Comparison of ENCODE assay signal across 8 mouse cellular contexts in the genomic region with DNA sequence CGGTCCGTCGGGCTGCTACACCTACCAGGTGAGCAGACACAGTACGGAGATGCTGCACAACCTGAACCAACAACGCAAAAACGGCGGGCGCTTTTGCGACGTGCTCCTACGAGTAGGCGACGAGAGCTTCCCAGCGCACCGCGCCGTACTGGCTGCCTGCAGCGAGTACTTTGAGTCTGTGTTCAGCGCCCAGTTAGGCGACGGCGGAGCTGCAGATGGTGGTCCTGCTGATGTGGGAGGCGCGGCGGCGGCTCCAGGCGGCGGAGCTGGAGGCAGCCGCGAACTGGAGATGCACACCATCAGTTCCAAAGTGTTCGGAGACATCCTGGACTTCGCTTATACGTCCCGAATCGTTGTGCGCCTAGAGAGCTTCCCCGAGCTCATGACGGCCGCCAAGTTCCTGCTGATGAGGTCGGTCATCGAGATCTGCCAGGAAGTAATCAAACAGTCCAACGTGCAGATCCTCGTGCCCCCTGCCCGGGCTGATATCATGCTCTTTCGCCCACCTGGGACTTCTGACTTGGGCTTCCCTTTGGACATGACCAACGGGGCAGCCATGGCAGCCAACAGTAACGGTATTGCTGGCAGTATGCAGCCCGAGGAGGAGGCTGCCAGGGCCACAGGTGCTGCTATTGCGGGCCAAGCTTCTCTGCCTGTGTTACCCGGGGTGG. TPM values are rescaled to one million over a fixed set of nuclear protein-coding genes. Genes with fewer than 3 reads are reported as not detected.
DNase-seq lines count a peak whose midpoint lies in the region; ATAC-seq and TF ChIP-seq lines count a peak whose summit lies in the region.

No protein-coding gene starts in this region.

- no peak for DNase-seq in ES-E14 (ENCODE audit: low read depth, low spot score)
- peak; percentile 76 for DNase-seq in brain, embryonic 14.5 days (ENCODE audit: low read depth)
- peak; percentile 39 for DNase-seq in left cerebral cortex, adult 11 months (ENCODE audit: low spot score)
- DNase-seq in lung, postnatal 4 days, result peak; percentile 58 to 66
- peak; percentile 72 for DNase-seq in right cerebral cortex, postnatal 14 days
- DNase-seq in MN1 (ENCODE audit: low spot score), result no peak

- peak overlapping the region; percentile 83 to 96 for H3K4me3 ChIP-seq in ES-E14 (ENCODE audit: insufficient read depth in 1 of 2, low read depth in 1 of 2, low read length in 2 of 2, poor library complexity in 1 of 2, severe bottlenecking in 1 of 2)
- peak overlapping the region; percentile 86 for H3K4me3 ChIP-seq in forebrain, embryonic 13.5 days
- peak overlapping the region; percentile 82 for H3K4me3 ChIP-seq in hindbrain, embryonic 13.5 days

- WGBS in forebrain, embryonic 13.5 days, result 0% methylated on average over 50 of the region's 50 CpGs
- WGBS in hindbrain, embryonic 13.5 days, result under 1% methylated on average over 50 of the region's 50 CpGs

- H3K27me3 ChIP-seq in forebrain, embryonic 13.5 days, result no peaks in the 10 kb centered on the region
- no peaks in the 10 kb centered on the region for H3K27me3 ChIP-seq in hindbrain, embryonic 13.5 days

- no peaks in the 10 kb centered on the region for H3K9me3 ChIP-seq in ES-E14 (ENCODE audit: control insufficient read depth, insufficient read depth, low read depth, low read length)
- no peaks in the 10 kb centered on the region for H3K9me3 ChIP-seq in forebrain, embryonic 13.5 days (replicated peaks)
- H3K9me3 ChIP-seq in hindbrain, embryonic 13.5 days, result no peaks in the 10 kb centered on the region

- in situ Hi-C loops in ES-E14 (cut with MboI; ENCODE audit: low sequenced_read_pairs in 2 of 2, unreplicated experiment in 2 of 2), result no loop called here

- H3K36me3 ChIP-seq in ES-E14 (ENCODE audit: control insufficient read depth, insufficient read depth, low read length, poor library complexity, severe bottlenecking), result peaks cover 32% of the 10 kb centered on the region
- H3K36me3 ChIP-seq in forebrain, embryonic 13.5 days (ENCODE audit: poor library complexity, severe bottlenecking), result peaks cover 29% of the 10 kb centered on the region
- peaks cover 24% of the 10 kb centered on the region for H3K36me3 ChIP-seq in hindbrain, embryonic 13.5 days

- peak overlapping the region; percentile 83 for H3K9ac ChIP-seq in ES-E14 (ENCODE audit: insufficient read depth, low read depth, low read length, poor library complexity, severe bottlenecking)
- peak overlapping the region; percentile 95 for H3K9ac ChIP-seq in forebrain, embryonic 13.5 days
- peak overlapping the region; percentile 96 for H3K9ac ChIP-seq in hindbrain, embryonic 13.5 days

- no peak for ATAC-seq in forebrain, embryonic 13.5 days
- peak; percentile 2; the same call in 1 of the 2 replicates for ATAC-seq in hindbrain, embryonic 13.5 days (ENCODE audit: low FRiP score)

- peaks cover 3 to 5% of the 10 kb centered on the region in 2 experiments for H3K4me1 ChIP-seq in ES-E14 (ENCODE audit: control insufficient read depth in 2 of 2, insufficient read depth in 2 of 2, low read length in 2 of 2, poor library complexity in 1 of 2)
- peaks cover 59% of the 10 kb centered on the region for H3K4me1 ChIP-seq in forebrain, embryonic 13.5 days
- H3K4me1 ChIP-seq in hindbrain, embryonic 13.5 days (replicated peaks), result peaks cover 60% of the 10 kb centered on the region

- H3K4me2 ChIP-seq in forebrain, embryonic 13.5 days, result peak overlapping the region; percentile 100
- peak overlapping the region; percentile 100 for H3K4me2 ChIP-seq in hindbrain, embryonic 13.5 days

- TF ChIP-seq CTCF in brain, embryonic 14.5 days (IDR thresholded peaks at IDR 0.05; ENCODE audit: borderline replicate concordance, extremely low read depth, insufficient read depth, insufficient read length), result no peak

- H3K27ac ChIP-seq in ES-E14 (ENCODE audit: insufficient read depth, low read depth, low read length, poor library complexity, severe bottlenecking), result peak overlapping the region; percentile 89
- H3K27ac ChIP-seq in forebrain, embryonic 13.5 days, result peak overlapping the region; percentile 100
- peak overlapping the region; percentile 100 for H3K27ac ChIP-seq in hindbrain, embryonic 13.5 days

- 0 out of 2 replicates have a peak, but pooled peaks have one; percentile 18 for TF ChIP-seq POLR2A in brain, embryonic 14.5 days (IDR thresholded peaks at IDR 0.05; ENCODE audit: borderline replicate concordance, extremely low read depth, insufficient read depth, insufficient read length, poor library complexity, severe bottlenecking)

TF ChIP-seq in ES-E14, 5 proteins besides CTCF, POLR2A, EP300 and RAD21:
- TF ChIP-seq ZNF384 (IDR thresholded peaks at IDR 0.05; ENCODE audit: low read depth, low read length), result no peak
- no peak for TF ChIP-seq MAFK (IDR thresholded peaks at IDR 0.05; ENCODE audit: insufficient read depth, low read depth, low read length)
- TF ChIP-seq HCFC1 (IDR thresholded peaks at IDR 0.05; ENCODE audit: borderline replicate concordance, insufficient read depth, low read length), result no peak
- no peak for TF ChIP-seq ZC3H11A (IDR thresholded peaks at IDR 0.05; ENCODE audit: borderline replicate concordance, low read depth, low read length)
- no peak for TF ChIP-seq CHD2 (IDR thresholded peaks at IDR 0.05; ENCODE audit: low read depth, low read length)
TF ChIP-seq in ES-E14: peak in this region for 0.

RNA-seq across cellular contexts. Expression of a gene that starts 2.1 kb away (rescaled TPM):
- 61.8 and 63.5 TPM in 2 replicates for total RNA-seq in ES-E14 (2012; rRNA removed)
- polyA plus RNA-seq in brain, embryonic 14.5 days (2012; rRNA removed), result 96.7 and 102 TPM in 2 replicates
- polyA plus RNA-seq in forebrain, embryonic 13.5 days (2015; fragmentation: Nextera tagmentation; extraction: Ambion mirVana), result 77.6 and 85.1 TPM in 2 replicates
- polyA plus RNA-seq in hindbrain, embryonic 13.5 days (2015; fragmentation: Nextera tagmentation; extraction: Ambion mirVana), result 69.6 TPM in 2 replicates

RNA-seq across cellular contexts. Expression of a gene that starts 24.6 kb away (rescaled TPM):
- total RNA-seq in ES-E14 (2012; rRNA removed), result 119 and 180 TPM in 2 replicates
- 85.8 and 96.3 TPM in 2 replicates for polyA plus RNA-seq in brain, embryonic 14.5 days (2012; rRNA removed)
- polyA plus RNA-seq in forebrain, embryonic 13.5 days (2015; fragmentation: Nextera tagmentation; extraction: Ambion mirVana), result 290 and 298 TPM in 2 replicates
- 235 and 243 TPM in 2 replicates for polyA plus RNA-seq in hindbrain, embryonic 13.5 days (2015; fragmentation: Nextera tagmentation; extraction: Ambion mirVana)

RNA-seq across cellular contexts. Expression of a gene that starts 39.4 kb away (rescaled TPM):
- total RNA-seq in ES-E14 (2012; rRNA removed), result 8.5 and 16.1 TPM in 2 replicates
- 17.0 and 24.6 TPM in 2 replicates for polyA plus RNA-seq in brain, embryonic 14.5 days (2012; rRNA removed)
- polyA plus RNA-seq in forebrain, embryonic 13.5 days (2015; fragmentation: Nextera tagmentation; extraction: Ambion mirVana), result 18.7 and 22.8 TPM in 2 replicates
- 25.4 and 25.5 TPM in 2 replicates for polyA plus RNA-seq in hindbrain, embryonic 13.5 days (2015; fragmentation: Nextera tagmentation; extraction: Ambion mirVana)

Comparison
In these comparisons a context has a peak if more than half of its experiments do, and no peak if none do; other contexts are left out.
1. DNase-seq: peak in brain, embryonic 14.5 days (single experiment), left cerebral cortex, adult 11 months (single experiment), lung, postnatal 4 days (2 of 2) and right cerebral cortex, postnatal 14 days (single experiment); none in ES-E14 (single experiment) and MN1 (single experiment).
2. Peak in every context shown above with its lines, with median percentiles within 50 percentile points of each other: H3K27ac ChIP-seq, H3K4me3 ChIP-seq and H3K9ac ChIP-seq.